Mouse (Mus musculus): ENCODE data around the gene Teddm3.
"Not testable (repeated sequence)": the region's sequence is repeated elsewhere in the genome, so short reads cannot be mapped to it uniquely, and the experiment has no call there.

Teddm3 gene

GRCm38 (mm10) chr16:21153900-21154299, at the start of gene Teddm3:
Gene Teddm3, minus strand, starts transcription at chr16:21154000.
- not testable (repeated sequence) for DNase-seq (ENCODE audit: low read depth, low spot score)

GRCm38 (mm10) chr16:21202731-21203130, 48.9 kb upstream of the Teddm3 start:
- DNase-seq (ENCODE audit: low read depth, low spot score) = no peak

- no peak for DNase-seq (ENCODE audit: low read depth, low spot score)
These were observed 45.6 kb upstream of the Teddm3 start for GRCm38 (mm10) chr16:21199426-21199825.

- peak; percentile 59 for DNase-seq (ENCODE audit: low read depth, low spot score)
These were observed 44.7 kb upstream of the Teddm3 start for GRCm38 (mm10) chr16:21198529-21198928.

GRCm38 (mm10) chr16:21198006-21198405, 44.2 kb upstream of the Teddm3 start:
- DNase-seq (ENCODE audit: low read depth, low spot score) = no peak

GRCm38 (mm10) chr16:21197542-21197941, 43.7 kb upstream of the Teddm3 start:
- no peak for DNase-seq (ENCODE audit: low read depth, low spot score)

- no peak for DNase-seq (ENCODE audit: low read depth, low spot score)
These were observed 42.8 kb upstream of the Teddm3 start for GRCm38 (mm10) chr16:21196576-21196975.

- DNase-seq (ENCODE audit: low read depth, low spot score) = no peak
These were observed 41.6 kb upstream of the Teddm3 start for GRCm38 (mm10) chr16:21195260-21195866.

GRCm38 (mm10) chr16:21194182-21194581, 40.4 kb upstream of the Teddm3 start:
- no peak for DNase-seq (ENCODE audit: low read depth, low spot score)

- peak; percentile 90 for DNase-seq (ENCODE audit: low read depth, low spot score)
These were observed 38.9 kb upstream of the Teddm3 start for GRCm38 (mm10) chr16:21192509-21193354.

- no peak for DNase-seq (ENCODE audit: low read depth, low spot score)
These were observed 37.8 kb upstream of the Teddm3 start for GRCm38 (mm10) chr16:21191569-21191968.

GRCm38 (mm10) chr16:21188345-21188744, 34.5 kb upstream of the Teddm3 start:
- DNase-seq (ENCODE audit: low read depth, low spot score) = peak; percentile 49

- no peak for DNase-seq (ENCODE audit: low read depth, low spot score)
These were observed 33.8 kb upstream of the Teddm3 start for GRCm38 (mm10) chr16:21187568-21187967.

- DNase-seq (ENCODE audit: low read depth, low spot score) = no peak
These were observed 30.9 kb upstream of the Teddm3 start for GRCm38 (mm10) chr16:21184697-21185096.

- DNase-seq (ENCODE audit: low read depth, low spot score) = no peak
These were observed 28.3 kb upstream of the Teddm3 start for GRCm38 (mm10) chr16:21182108-21182507.

- DNase-seq (ENCODE audit: low read depth, low spot score) = no peak
These were observed 21.4 kb upstream of the Teddm3 start for GRCm38 (mm10) chr16:21175236-21175635.

GRCm38 (mm10) chr16:21168730-21169129, 14.9 kb upstream of the Teddm3 start:
- DNase-seq (ENCODE audit: low read depth, low spot score) = no peak

- DNase-seq (ENCODE audit: low read depth, low spot score) = not testable (repeated sequence)
These were observed 11.8 kb upstream of the Teddm3 start for GRCm38 (mm10) chr16:21165343-21166220.

- DNase-seq (ENCODE audit: low read depth, low spot score) = not testable (repeated sequence)
These were observed 9.6 kb upstream of the Teddm3 start for GRCm38 (mm10) chr16:21163423-21163822.

- DNase-seq (ENCODE audit: low read depth, low spot score) = not testable (repeated sequence)
These were observed 5.4 kb upstream of the Teddm3 start for GRCm38 (mm10) chr16:21159226-21159625.

GRCm38 (mm10) chr16:21156261-21156660, 2.5 kb upstream of the Teddm3 start:
- DNase-seq (ENCODE audit: low read depth, low spot score) = not testable (repeated sequence)

Data from 3T3-L1 (cell line).